Mouse (Mus musculus) stomach, postnatal 0 days (tissue): Measurements from ENCODE around the gene Zbtb32.

Experiments used
- CTCF ChIP-seq: IDR thresholded peaks from 2 replicates; pipeline ENCODE4 v1.5.1; 2016; ENCODE audit warnings: antibody characterized with exemption, low read depth, mild to moderate bottlenecking, moderate library complexity
- EP300 ChIP-seq: optimal IDR thresholded peaks from 2 replicates; pipeline ENCODE3; 2016; ENCODE audit warnings: antibody characterized with exemption

GRCm38 (mm10) chr7:30559443-30559954, 39.2 kb downstream of the Zbtb32 start, which contains the start of gene Lin37:
- TF ChIP-seq CTCF = no peak
- TF ChIP-seq EP300 = peak; percentile 51
